Mouse (Mus musculus): ENCODE results near the gene Rdh7. TPM values are rescaled to one million over a fixed set of nuclear protein-coding genes. Genes with fewer than 3 reads are reported as not detected.
"Not testable (repeated sequence)": the region's sequence is repeated elsewhere in the genome, so short reads cannot be mapped to it uniquely, and the experiment has no call there.

Gene Rdh7
- polyA plus RNA-seq, 1 experiment from 2014 or later, result not detected

GRCm38 (mm10) chr10:127878262-127879057, 10.2 kb downstream of the Rdh7 start:
- ATAC-seq (ENCODE audit: low read depth), result no peak
- Histone ChIP-seq H3K4me1 (ENCODE audit: control insufficient read depth, insufficient read depth, low read length) (no peaks in the 10 kb centered on the region), H3K4me2 (ENCODE audit: low read depth, low read length) (no peak overlapping the region), H3K36me3 (ENCODE audit: control insufficient read depth, insufficient read depth, low read length) (no peaks in the 10 kb centered on the region), H3K9me3 (ENCODE audit: control insufficient read depth, low read length) (no peaks in the 10 kb centered on the region), H3K9ac (replicated peaks; ENCODE audit: low read depth, low read length) (no peak overlapping the region), H3K27ac (ENCODE audit: low read depth, low read length) (no peak overlapping the region), H3K4me3 (ENCODE audit: low read depth, low read length) (no peak overlapping the region), H3K27me3 (ENCODE audit: control insufficient read depth, insufficient read depth, low read length) (no peaks in the 10 kb centered on the region)
- WGBS, result 83% methylated on average over 3 of the region's 3 CpGs

- no peaks in the 10 kb centered on the region for H3K27me3 ChIP-seq (ENCODE audit: control insufficient read depth, insufficient read depth, low read length)
- H3K9me3 ChIP-seq (ENCODE audit: control insufficient read depth, low read length), result no peaks in the 10 kb centered on the region
- H3K4me2 ChIP-seq (ENCODE audit: low read depth, low read length), result no peak overlapping the region
- H3K4me3 ChIP-seq (ENCODE audit: low read depth, low read length), result no peak overlapping the region
- 58% methylated on average over 2 of the region's 2 CpGs for WGBS
- no peak overlapping the region for H3K27ac ChIP-seq (ENCODE audit: low read depth, low read length)
- no peaks in the 10 kb centered on the region for H3K36me3 ChIP-seq (ENCODE audit: control insufficient read depth, insufficient read depth, low read length)
- no peak for ATAC-seq (ENCODE audit: low read depth)
- H3K9ac ChIP-seq (replicated peaks; ENCODE audit: low read depth, low read length), result no peak overlapping the region
- H3K4me1 ChIP-seq (ENCODE audit: control insufficient read depth, insufficient read depth, low read length), result no peaks in the 10 kb centered on the region
Observed at GRCm38 (mm10) chr10:127877681-127878080, 10.9 kb downstream of the Rdh7 start.

GRCm38 (mm10) chr10:127872484-127872883, 16.1 kb downstream of the Rdh7 start:
- 76% methylated on average over 4 of the region's 4 CpGs for WGBS
- H3K36me3 ChIP-seq (ENCODE audit: control insufficient read depth, insufficient read depth, low read length), result no peaks in the 10 kb centered on the region

GRCm38 (mm10) chr10:127866232-127866631, 22.4 kb downstream of the Rdh7 start, which contains the start of gene Rdh16f2:
TSS of gene Rdh16f2 (plus strand) at chr10:127866474.
- no peak within 1 kb of the TSS for H3K9ac ChIP-seq (replicated peaks; ENCODE audit: low read depth, low read length)
- H3K27me3 ChIP-seq (ENCODE audit: control insufficient read depth, insufficient read depth, low read length), result no peaks in the 10 kb centered on the region
- no peak within 1 kb of the TSS for H3K27ac ChIP-seq (ENCODE audit: low read depth, low read length)
- no peak for ATAC-seq (ENCODE audit: low read depth)
- 83% methylated on average over 3 of the region's 3 CpGs for WGBS
- no peaks in the 10 kb centered on the region for H3K36me3 ChIP-seq (ENCODE audit: control insufficient read depth, insufficient read depth, low read length)
- no peak within 1 kb of the TSS for H3K4me3 ChIP-seq (ENCODE audit: low read depth, low read length)
- peaks cover 4% of the 10 kb centered on the region; the same call in 1 of the 2 replicates for H3K9me3 ChIP-seq (ENCODE audit: control insufficient read depth, low read length)
- H3K4me2 ChIP-seq (ENCODE audit: low read depth, low read length), result no peak within 1 kb of the TSS
- no peaks in the 10 kb centered on the region for H3K4me1 ChIP-seq (ENCODE audit: control insufficient read depth, insufficient read depth, low read length)

More at GRCm38 (mm10) chr10:127872484-127872883, 16.1 kb downstream of the Rdh7 start:
- Histone ChIP-seq H3K4me3 (ENCODE audit: low read depth, low read length) (no peak overlapping the region), H3K4me2 (ENCODE audit: low read depth, low read length) (no peak overlapping the region), H3K9ac (replicated peaks; ENCODE audit: low read depth, low read length) (no peak overlapping the region), H3K27ac (ENCODE audit: low read depth, low read length) (no peak overlapping the region), H3K27me3 (ENCODE audit: control insufficient read depth, insufficient read depth, low read length) (no peaks in the 10 kb centered on the region), H3K9me3 (ENCODE audit: control insufficient read depth, low read length) (peaks cover 4% of the 10 kb centered on the region; the same call in 1 of the 2 replicates), H3K4me1 (ENCODE audit: control insufficient read depth, insufficient read depth, low read length) (no peaks in the 10 kb centered on the region)
- no peak for ATAC-seq (ENCODE audit: low read depth)

- H3K4me2 ChIP-seq (ENCODE audit: low read depth, low read length), result no peak overlapping the region
- H3K9me3 ChIP-seq (ENCODE audit: control insufficient read depth, low read length), result no peaks in the 10 kb centered on the region
- H3K27ac ChIP-seq (ENCODE audit: low read depth, low read length), result no peak overlapping the region
- no peaks in the 10 kb centered on the region for H3K27me3 ChIP-seq (ENCODE audit: control insufficient read depth, insufficient read depth, low read length)
- no peak overlapping the region for H3K4me3 ChIP-seq (ENCODE audit: low read depth, low read length)
- ATAC-seq (ENCODE audit: low read depth), result no peak
- no peak overlapping the region for H3K9ac ChIP-seq (replicated peaks; ENCODE audit: low read depth, low read length)
- H3K4me1 ChIP-seq (ENCODE audit: control insufficient read depth, insufficient read depth, low read length), result no peaks in the 10 kb centered on the region
- no peaks in the 10 kb centered on the region for H3K36me3 ChIP-seq (ENCODE audit: control insufficient read depth, insufficient read depth, low read length)
Observed at GRCm38 (mm10) chr10:127864931-127865330, 23.7 kb downstream of the Rdh7 start.

GRCm38 (mm10) chr10:127856376-127856775, 32.2 kb downstream of the Rdh7 start:
- no peak overlapping the region for H3K4me3 ChIP-seq (ENCODE audit: low read depth, low read length)
- H3K27ac ChIP-seq (ENCODE audit: low read depth, low read length), result no peak overlapping the region
- no peaks in the 10 kb centered on the region for H3K36me3 ChIP-seq (ENCODE audit: control insufficient read depth, insufficient read depth, low read length)
- H3K4me1 ChIP-seq (ENCODE audit: control insufficient read depth, insufficient read depth, low read length), result no peaks in the 10 kb centered on the region
- no peaks in the 10 kb centered on the region for H3K9me3 ChIP-seq (ENCODE audit: control insufficient read depth, low read length)
- no peak for ATAC-seq (ENCODE audit: low read depth)
- H3K9ac ChIP-seq (replicated peaks; ENCODE audit: low read depth, low read length), result no peak overlapping the region
- H3K4me2 ChIP-seq (ENCODE audit: low read depth, low read length), result no peak overlapping the region
- H3K27me3 ChIP-seq (ENCODE audit: control insufficient read depth, insufficient read depth, low read length), result no peaks in the 10 kb centered on the region

GRCm38 (mm10) chr10:127849628-127850027, 39.0 kb downstream of the Rdh7 start, which contains the start of gene Rdh19:
TSS of gene Rdh19 (plus strand) at chr10:127849928.
- Histone ChIP-seq H3K4me2 (ENCODE audit: low read depth, low read length) (no peak within 1 kb of the TSS), H3K27me3 (ENCODE audit: control insufficient read depth, insufficient read depth, low read length) (no peaks in the 10 kb centered on the region), H3K4me1 (ENCODE audit: control insufficient read depth, insufficient read depth, low read length) (no peaks in the 10 kb centered on the region), H3K27ac (ENCODE audit: low read depth, low read length) (no peak within 1 kb of the TSS), H3K9me3 (ENCODE audit: control insufficient read depth, low read length) (no peaks in the 10 kb centered on the region), H3K9ac (replicated peaks; ENCODE audit: low read depth, low read length) (no peak within 1 kb of the TSS), H3K4me3 (ENCODE audit: low read depth, low read length) (no peak within 1 kb of the TSS), H3K36me3 (ENCODE audit: control insufficient read depth, insufficient read depth, low read length) (no peaks in the 10 kb centered on the region)
- WGBS, result 81% methylated on average over 1 of the region's 1 CpGs
- ATAC-seq (ENCODE audit: low read depth), result no peak

GRCm38 (mm10) chr10:127848089-127848488, 40.5 kb downstream of the Rdh7 start:
- Histone ChIP-seq H3K27me3 (ENCODE audit: control insufficient read depth, insufficient read depth, low read length) (no peaks in the 10 kb centered on the region), H3K9me3 (ENCODE audit: control insufficient read depth, low read length) (no peaks in the 10 kb centered on the region), H3K4me1 (ENCODE audit: control insufficient read depth, insufficient read depth, low read length) (no peaks in the 10 kb centered on the region), H3K4me3 (ENCODE audit: low read depth, low read length) (no peak overlapping the region), H3K36me3 (ENCODE audit: control insufficient read depth, insufficient read depth, low read length) (no peaks in the 10 kb centered on the region), H3K9ac (replicated peaks; ENCODE audit: low read depth, low read length) (no peak overlapping the region), H3K27ac (ENCODE audit: low read depth, low read length) (no peak overlapping the region), H3K4me2 (ENCODE audit: low read depth, low read length) (no peak overlapping the region)
- 80% methylated on average over 1 of the region's 1 CpGs for WGBS
- no peak for ATAC-seq (ENCODE audit: low read depth)

- not testable (repeated sequence) for H3K9me3 ChIP-seq (ENCODE audit: control insufficient read depth, low read length); H3K4me2 ChIP-seq (ENCODE audit: low read depth, low read length); H3K9ac ChIP-seq (replicated peaks; ENCODE audit: low read depth, low read length); H3K4me1 ChIP-seq (ENCODE audit: control insufficient read depth, insufficient read depth, low read length); ATAC-seq (ENCODE audit: low read depth); H3K27ac ChIP-seq (ENCODE audit: low read depth, low read length); H3K36me3 ChIP-seq (ENCODE audit: control insufficient read depth, insufficient read depth, low read length); H3K4me3 ChIP-seq (ENCODE audit: low read depth, low read length); H3K27me3 ChIP-seq (ENCODE audit: control insufficient read depth, insufficient read depth, low read length)
- WGBS, result 90% methylated on average over 5 of the region's 5 CpGs
Observed at GRCm38 (mm10) chr10:127845945-127846344, 42.7 kb downstream of the Rdh7 start.
